Mouse (Mus musculus): ENCODE measurements at regions not wholly inside any gene's neighbourhood (a gene's known extent, or its start where the extent isn't known, plus 50 kb on each side); places are given as distances from the start of the nearest gene placed in this dataset.

DNA sequence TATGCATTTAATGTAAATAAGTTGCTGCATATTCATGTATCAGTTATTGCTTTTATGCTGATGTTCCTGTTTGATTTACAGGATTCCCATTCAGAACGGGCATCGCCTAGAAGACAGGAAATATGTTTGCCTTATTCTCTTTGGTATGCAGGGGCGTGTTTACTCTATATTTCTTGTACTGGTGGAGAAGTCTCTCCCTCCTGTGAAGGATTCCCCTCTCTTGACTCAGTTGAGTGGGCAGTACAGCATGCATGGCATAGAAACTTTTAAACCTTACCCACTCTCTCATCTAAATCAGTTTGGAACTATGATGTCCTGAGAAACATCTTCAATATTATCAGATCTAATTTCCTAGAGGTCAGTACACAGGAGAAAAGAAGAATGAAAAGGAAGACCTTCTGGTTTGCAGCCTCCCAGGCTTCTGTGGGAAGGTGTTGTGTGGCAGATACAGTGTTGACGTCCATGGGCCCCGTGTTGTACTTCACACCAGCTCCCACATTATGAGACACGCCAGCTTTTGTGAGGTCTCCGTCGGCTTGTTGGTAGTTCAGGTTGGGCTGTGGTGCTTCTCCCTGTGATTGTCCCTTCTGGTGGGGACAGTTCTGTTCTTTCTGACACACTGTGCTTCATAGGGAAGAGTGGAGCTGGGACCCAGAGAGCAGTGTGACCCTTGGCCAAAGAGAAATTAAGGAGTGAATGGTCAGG is 58.4 kb upstream of the Ptprm start:
- DNase-seq (ENCODE audit: low spot score) (no peak), ATAC-seq (no peak)
- Histone ChIP-seq H3K27me3 (replicated peaks; ENCODE audit: control insufficient read depth, insufficient read depth, low read length) (no peaks in the 10 kb centered on the region), H3K27ac (ENCODE audit: low read depth, low read length) (no peak overlapping the region), H3K4me3 (ENCODE audit: low read depth, low read length) (no peak overlapping the region), H3K9me3 (replicated peaks; ENCODE audit: control insufficient read depth, low read length) (no peaks in the 10 kb centered on the region), H3K36me3 (ENCODE audit: control insufficient read depth, insufficient read depth, low read length) (no peaks in the 10 kb centered on the region), H3K4me2 (ENCODE audit: low read length) (no peak overlapping the region), H3K9ac (ENCODE audit: low read length) (no peak overlapping the region), H3K4me1 (ENCODE audit: control insufficient read depth, insufficient read depth, low read length) (no peaks in the 10 kb centered on the region)
- WGBS, result 91% methylated on average over 8 of the region's 8 CpGs

DNA sequence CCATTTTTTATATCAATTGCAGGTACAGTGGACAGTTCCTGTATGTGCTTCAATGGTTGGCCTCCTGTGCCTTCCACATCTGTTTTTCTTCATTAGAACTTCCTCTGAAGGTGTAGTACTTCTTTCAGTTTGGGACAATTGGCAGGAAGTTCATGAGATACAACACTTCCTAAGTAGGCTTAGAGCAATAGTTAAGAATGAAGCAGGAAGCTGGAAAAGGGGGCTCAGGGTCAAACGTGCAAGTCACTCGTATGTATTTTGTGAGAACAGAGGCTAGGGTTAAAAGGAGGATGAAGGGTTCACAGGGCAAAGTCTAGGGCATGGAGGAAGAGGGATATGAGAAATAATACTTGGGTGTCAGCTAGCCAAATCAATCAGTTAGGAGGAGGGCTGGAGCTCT is 55.7 kb upstream of the Ptprm start:
- no peaks in the 10 kb centered on the region for H3K9me3 ChIP-seq (replicated peaks; ENCODE audit: control insufficient read depth, low read length)
- H3K36me3 ChIP-seq (ENCODE audit: control insufficient read depth, insufficient read depth, low read length), result no peaks in the 10 kb centered on the region
- ATAC-seq (no peak), DNase-seq (ENCODE audit: low spot score) (no peak)
- no peaks in the 10 kb centered on the region for H3K27me3 ChIP-seq (replicated peaks; ENCODE audit: control insufficient read depth, insufficient read depth, low read length)
- WGBS, result 97% methylated on average over 2 of the region's 2 CpGs
- H3K27ac ChIP-seq (ENCODE audit: low read depth, low read length), result no peak overlapping the region
- no peak overlapping the region for H3K9ac ChIP-seq (ENCODE audit: low read length)
- H3K4me3 ChIP-seq (ENCODE audit: low read depth, low read length), result no peak overlapping the region
- no peak overlapping the region for H3K4me2 ChIP-seq (ENCODE audit: low read length)
- no peaks in the 10 kb centered on the region for H3K4me1 ChIP-seq (ENCODE audit: control insufficient read depth, insufficient read depth, low read length)

DNA sequence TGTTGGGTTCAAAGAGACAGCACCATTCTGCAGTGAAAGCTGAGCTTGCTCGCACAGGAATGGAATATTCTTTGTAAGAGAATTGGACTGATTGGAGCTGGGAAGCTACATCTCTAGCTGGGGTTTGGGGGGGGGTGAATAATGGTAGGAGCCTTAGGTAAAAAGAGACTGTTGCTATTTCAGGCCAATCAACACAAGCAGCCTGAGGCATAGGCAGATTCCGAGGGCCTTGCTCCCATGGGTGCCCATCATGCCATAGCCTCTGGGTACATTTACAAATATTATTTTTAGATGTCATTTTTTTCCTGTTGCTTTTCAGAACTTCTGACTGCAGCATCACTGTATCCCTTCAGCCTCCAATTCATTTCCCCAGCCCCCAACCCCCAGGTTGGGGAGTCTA is 51.7 kb upstream of the Ptprm start:
- WGBS, result 78% methylated on average over 2 of the region's 2 CpGs
- DNase-seq (ENCODE audit: low spot score) (no peak), ATAC-seq (no peak)
- Histone ChIP-seq H3K9ac (ENCODE audit: low read length) (no peak overlapping the region), H3K27ac (ENCODE audit: low read depth, low read length) (no peak overlapping the region), H3K4me1 (ENCODE audit: control insufficient read depth, insufficient read depth, low read length) (no peaks in the 10 kb centered on the region), H3K9me3 (replicated peaks; ENCODE audit: control insufficient read depth, low read length) (no peaks in the 10 kb centered on the region), H3K4me3 (ENCODE audit: low read depth, low read length) (no peak overlapping the region), H3K36me3 (ENCODE audit: control insufficient read depth, insufficient read depth, low read length) (no peaks in the 10 kb centered on the region), H3K4me2 (ENCODE audit: low read length) (no peak overlapping the region), H3K27me3 (replicated peaks; ENCODE audit: control insufficient read depth, insufficient read depth, low read length) (no peaks in the 10 kb centered on the region)
